Mouse (Mus musculus) mouse embryonic stem cell (cell line): ENCODE measurements around the gene Mtmr10.

Experiments used
- in situ Hi-C, 2 experiments: fragments of 300-500 bp; cut with MboI; formaldehyde crosslinking; loops; 1 replicate in 1 of 2; 3 replicates in 1 of 2; pipeline ENCODE4 v1.14.3; 2019 to 2020; ENCODE audit warnings: low sequenced_read_pairs in 2 of 2, low pct_unique_long_range_greater_than_20kb in 1 of 2, mixed read lengths in 1 of 2; ENCODE audit not compliant: unreplicated experiment in 1 of 2

The Mtmr10 gene

GRCm38 (mm10) chr7:64287414-64288091, at the start of gene Mtmr10:
Mtmr10 (plus strand) TSS chr7:64287653.
- in situ Hi-C loops = no loop called here

DNA sequence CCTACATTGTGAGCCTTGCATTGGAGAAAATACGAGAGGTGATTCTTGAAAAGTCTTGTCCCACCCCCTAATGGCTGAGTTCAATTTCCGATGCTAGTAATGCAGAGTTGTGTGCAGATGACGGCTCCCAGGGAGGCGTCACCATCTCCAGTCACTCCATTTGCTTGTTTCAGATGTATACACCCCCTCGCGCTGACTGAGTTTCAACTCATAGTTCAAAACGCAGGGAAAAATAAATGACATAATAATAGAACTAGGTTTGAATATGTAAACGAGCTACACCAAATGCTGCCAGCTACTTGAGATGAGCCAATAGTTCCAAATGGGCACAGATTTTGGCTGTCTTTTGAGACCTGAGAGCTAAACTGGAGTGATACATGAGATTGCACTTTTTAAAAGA, 49.7 kb upstream of the Mtmr10 start:
- in situ Hi-C loops = no loop called here

DNA sequence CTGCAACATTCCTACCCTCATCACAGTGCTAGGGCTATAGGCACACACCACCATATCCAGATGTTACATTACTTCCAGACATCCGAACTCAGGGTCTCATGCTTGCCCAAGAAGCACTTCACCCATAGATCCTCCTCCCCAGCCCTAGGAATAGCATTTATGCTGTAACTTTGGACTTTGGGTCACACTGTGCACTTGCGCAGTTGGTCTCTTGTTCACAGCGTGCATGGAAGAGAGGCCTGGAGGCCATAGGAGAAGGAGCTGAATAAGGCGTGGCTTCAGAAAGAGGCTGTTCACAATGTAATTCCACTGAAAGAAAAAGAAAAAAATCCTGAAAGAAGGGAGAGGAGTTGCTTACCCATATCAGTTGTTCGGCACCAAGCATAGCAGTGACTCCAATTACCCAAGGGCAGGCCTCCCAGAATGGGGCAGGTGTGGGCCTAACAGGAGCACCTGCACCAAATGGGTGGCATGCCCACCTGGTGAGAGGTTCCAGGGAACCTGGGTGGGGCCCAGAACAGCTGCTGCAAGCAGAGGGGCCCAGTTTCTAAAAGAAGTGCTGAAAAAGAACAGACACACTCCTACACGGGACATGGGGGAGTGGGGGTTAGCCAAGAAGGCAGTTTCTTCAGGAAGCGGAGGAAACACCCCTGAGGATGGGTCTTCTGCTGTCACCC, 48.9 kb upstream of the Mtmr10 start:
- in situ Hi-C loops = no loop called here

- in situ Hi-C loops = no loop called here
Observed at GRCm38 (mm10) chr7:64239138-64239805, 48.2 kb upstream of the Mtmr10 start.

DNA sequence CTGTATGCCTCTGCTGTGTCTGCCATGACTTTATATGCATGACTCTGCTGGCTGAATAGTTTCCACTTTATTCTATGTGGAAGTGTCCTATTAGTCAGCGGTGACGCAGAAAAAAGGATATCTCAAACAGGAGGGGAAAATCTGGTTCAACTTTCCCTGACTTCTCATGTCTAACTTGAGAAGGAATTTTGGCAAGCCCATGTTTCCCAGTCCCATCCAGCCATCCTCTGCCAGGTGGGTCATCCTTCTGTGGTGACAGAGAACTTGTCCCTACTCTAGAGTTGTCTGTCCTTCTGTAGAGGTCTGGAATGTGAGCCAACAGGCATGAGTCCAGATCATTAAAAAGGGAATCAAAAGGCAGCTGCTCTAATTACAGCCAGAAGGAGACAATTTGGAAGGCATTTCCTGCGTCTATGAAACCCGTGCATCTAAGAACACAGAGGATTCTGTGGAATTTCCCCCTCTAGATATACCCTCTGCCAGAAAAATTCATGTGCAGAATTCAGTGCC, 47.6 kb upstream of the Mtmr10 start:
- in situ Hi-C loops = no loop called here

- in situ Hi-C loops = no loop called here
Observed at GRCm38 (mm10) chr7:64242424-64242823, 45.0 kb upstream of the Mtmr10 start.

DNA sequence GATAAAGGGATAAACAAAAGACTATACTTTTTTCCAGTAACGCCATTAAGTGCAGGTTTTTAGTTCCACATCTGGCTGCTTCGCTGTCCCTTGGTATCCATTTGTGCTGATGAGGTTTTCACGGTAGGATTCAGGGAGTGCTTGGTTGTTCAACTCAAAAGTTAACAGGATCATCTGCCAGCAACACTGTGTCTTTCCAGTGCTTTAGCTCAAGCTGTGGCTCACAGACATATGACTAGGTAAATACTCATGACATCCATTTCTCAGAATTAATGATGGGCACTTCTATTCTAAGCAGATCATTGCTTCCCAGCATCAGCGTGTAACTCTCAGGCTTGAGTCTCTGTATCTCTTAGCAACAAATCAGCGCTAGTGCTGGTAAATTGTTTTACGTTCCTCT, 43.1 kb upstream of the Mtmr10 start:
- in situ Hi-C loops = no loop called here

DNA sequence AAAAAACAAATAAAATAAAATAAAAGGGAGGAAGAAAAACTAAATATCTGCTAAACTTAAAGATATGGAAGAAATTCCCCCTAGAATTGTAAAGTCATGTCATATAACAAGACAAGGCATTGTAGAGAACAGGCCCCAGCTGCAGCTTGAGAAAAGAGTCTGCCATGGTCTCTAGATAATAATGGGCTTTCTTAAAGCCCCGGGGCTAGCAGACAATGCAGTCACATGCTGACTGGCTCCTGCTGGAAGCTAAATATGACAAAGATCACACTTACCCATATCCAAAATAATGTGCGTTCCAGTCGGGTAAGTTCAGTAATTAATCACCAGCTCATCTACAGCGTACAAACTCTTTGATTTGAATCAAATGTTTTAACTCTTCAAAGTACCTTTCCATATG, 40.7 kb upstream of the Mtmr10 start:
- in situ Hi-C loops = no loop called here

DNA sequence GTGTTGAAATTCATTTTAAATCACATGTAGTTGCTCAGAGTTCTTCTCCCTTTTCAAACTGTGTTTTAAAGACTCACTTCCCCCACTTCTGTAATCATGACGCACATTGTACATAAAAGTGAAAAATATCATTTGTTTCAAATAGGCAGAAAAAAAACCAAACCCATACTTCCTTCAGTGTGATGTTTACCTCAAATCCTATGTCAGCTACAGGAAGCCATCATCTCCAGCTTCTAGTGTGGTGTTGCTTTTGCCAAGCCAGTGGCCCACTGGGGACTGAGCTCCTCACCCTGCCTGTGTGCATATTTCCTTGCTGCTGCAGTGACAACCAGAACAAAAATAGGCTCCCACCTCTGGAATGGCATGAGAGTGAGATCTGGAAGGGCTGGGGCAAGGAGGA, 39.1 kb upstream of the Mtmr10 start:
- in situ Hi-C loops = no loop called here

GRCm38 (mm10) chr7:64249715-64250114, 37.7 kb upstream of the Mtmr10 start:
- in situ Hi-C loops = no loop called here

GRCm38 (mm10) chr7:64250417-64250816, 37.0 kb upstream of the Mtmr10 start:
- in situ Hi-C loops = no loop called here

GRCm38 (mm10) chr7:64253736-64254135, 33.7 kb upstream of the Mtmr10 start:
- in situ Hi-C loops = no loop called here

- in situ Hi-C loops = no loop called here
Observed at GRCm38 (mm10) chr7:64265502-64266279, 21.8 kb upstream of the Mtmr10 start.

GRCm38 (mm10) chr7:64266587-64266986, 20.9 kb upstream of the Mtmr10 start:
- in situ Hi-C loops = no loop called here

GRCm38 (mm10) chr7:64271926-64272325, 15.5 kb upstream of the Mtmr10 start:
- in situ Hi-C loops = no loop called here

DNA sequence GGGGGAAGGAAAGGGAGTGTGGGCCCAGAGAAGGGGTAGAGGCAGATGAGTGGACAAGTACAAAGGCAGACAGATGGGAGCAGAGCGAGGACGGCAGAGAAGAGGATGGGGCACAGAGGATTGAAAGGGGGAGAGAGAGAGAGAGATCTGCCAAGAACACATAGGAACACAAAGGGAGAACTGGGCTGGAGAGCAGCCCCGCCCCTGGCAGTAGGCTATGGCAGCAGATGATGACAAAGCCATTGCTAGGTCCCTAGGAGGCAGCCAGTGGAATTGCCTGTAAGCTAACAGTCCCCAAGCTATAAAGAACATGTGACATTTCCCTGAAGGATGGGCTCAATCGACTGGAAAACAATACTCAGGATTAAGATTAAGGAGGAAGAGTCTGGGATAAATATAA, 11.9 kb upstream of the Mtmr10 start:
- in situ Hi-C loops = no loop called here

GRCm38 (mm10) chr7:64276921-64277320, 10.5 kb upstream of the Mtmr10 start:
- in situ Hi-C loops = no loop called here

DNA sequence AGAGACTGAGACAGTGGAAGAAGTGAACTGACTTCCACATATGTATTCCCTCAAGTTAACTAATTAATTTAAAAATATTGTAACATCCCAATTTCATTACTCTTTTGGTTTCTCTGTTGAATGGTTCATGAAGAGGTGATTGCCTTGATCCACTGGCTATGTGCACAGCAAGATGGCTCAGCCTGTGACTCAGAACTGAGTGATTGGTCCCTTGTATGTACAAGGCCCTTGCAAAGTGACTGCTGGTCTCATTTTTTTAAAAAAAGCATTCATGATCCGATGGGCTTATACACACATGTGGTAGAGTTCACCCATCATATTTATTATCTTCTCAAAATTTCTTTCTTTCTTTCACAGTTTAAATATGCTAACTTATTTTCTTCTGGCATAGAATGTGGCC, 8.9 kb upstream of the Mtmr10 start:
- in situ Hi-C loops = no loop called here

- in situ Hi-C loops = no loop called here
Observed at GRCm38 (mm10) chr7:64279548-64279947, 7.9 kb upstream of the Mtmr10 start.
